Mouse (Mus musculus): ENCODE results near the gene Zfhx3.

Gene Zfhx3

DNA sequence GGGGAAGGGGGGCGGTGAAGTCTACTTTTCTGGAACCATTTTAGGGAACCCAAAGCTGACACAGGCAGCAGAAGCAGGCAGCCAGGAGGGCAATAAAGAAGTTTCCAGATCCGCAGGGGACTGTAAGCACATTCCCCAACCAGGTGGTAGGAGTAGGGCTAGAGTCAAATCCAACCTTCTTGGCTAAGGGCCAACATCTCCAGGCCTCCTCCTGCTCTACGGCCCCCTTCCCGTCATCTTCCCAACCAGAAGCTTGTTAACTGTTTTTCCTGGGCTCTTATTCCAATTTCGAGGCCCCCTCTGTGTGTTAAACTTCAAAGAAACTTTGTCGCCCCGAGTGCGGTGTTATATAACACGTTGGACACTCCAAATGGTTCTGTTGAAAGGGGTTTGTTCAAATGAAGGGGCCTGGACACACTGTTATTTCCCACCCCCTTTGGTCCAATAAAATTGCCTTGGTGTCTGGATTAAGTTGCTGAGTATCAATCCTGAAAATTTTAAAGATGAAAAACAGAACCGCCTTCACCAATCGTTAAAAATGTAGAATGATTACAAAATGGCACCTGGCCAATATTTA is 729.6 kb downstream of the Zfhx3 start:
- CTCF ChIA-PET: no interaction called here

DNA sequence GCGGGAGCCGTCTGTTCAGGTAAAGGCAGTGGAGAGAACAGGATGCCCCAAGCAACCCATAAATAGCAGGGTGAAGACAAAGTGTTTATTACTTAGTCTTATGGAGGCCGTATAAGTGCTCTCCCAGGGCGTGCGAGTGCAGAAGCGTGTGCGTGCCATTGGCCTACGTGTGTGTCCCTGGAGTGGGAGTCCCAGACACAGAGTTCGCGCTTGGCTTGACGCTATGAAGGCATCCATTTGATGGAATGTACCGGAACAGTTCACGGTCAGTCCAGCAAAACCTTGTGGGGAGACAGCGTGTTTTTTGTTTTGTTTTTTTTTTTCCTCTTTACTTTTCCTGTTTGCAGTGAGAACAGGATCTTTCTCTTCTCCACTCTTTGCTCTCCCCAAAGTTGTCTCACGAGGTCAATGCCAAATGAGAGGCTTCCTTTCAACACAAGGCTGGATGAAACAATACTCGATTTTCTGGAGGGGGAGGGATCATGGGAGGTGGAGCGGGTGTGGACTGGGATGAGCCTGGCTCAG is 732.6 kb downstream of the Zfhx3 start:
- CTCF ChIA-PET: interaction anchor here (0.5 kb wide), 1 partner anchor 16 kb away, joined by 7 read pairs; no protein-coding TSS in a partner anchor

DNA sequence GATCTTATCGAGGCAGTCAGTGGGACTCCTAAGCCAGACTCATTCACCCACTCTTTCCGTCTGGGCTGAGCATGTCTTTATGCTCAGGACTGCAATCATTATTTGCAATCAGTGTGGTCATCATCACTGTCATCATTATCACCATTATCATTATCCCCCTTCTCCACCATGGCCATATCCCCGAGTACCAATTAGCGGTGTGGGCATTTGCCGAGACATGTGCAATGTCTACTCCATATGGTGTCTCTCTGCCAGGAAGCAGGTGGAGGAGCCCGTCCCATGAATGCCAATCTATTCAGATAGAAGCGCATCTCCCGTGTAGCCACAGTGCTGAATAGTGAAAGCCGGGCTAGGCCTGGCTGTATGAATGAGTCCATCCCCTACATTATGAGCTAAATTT is 747.2 kb downstream of the Zfhx3 start:
- CTCF ChIA-PET: no interaction called here

DNA sequence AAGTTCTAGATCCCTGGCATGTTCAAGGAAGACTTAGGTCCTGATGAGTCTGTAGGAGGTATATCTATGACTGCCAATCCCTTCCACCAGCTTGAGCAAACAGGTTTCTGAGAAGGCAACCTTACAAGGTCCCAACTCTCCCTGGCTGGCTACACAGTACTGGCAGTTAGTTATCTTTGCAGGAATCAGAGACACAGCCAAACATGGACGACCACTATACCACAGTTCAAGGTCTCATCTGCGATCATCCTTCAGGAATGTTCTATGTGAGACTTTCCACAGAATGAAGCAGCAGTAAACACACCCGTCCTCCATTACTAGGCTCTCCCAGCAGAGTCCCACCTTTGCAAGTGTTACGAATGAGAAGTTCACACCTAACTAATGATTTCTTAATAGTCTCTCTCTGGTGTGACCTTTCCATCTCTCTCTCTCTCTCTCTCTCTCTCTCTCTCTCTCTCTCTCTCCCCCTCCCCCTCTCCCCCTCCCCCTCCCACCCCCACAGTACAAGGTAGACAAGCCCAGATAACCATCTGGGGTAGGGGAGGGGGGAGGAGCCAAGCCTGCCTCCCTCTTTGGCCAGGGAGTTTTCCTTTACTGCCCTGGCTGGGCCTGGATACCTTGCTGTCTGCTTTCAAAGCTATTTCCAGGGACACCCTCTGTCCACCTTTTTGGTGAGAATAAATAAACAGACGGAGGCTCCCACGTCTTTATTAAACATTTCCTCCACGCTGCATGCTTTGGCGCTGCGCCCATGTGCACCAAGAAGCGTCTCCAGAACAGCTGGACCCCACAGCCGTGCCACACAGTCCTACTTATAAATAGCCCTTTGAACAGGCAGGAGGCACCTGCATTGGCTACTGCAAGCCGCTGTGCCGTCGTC is 748.4 kb downstream of the Zfhx3 start:
- CTCF ChIA-PET: interaction anchor here (0.5 to 0.7 kb wide), 2 partner anchors 16 to 53 kb away, joined by 4 to 7 read pairs; no protein-coding TSS in a partner anchor

DNA sequence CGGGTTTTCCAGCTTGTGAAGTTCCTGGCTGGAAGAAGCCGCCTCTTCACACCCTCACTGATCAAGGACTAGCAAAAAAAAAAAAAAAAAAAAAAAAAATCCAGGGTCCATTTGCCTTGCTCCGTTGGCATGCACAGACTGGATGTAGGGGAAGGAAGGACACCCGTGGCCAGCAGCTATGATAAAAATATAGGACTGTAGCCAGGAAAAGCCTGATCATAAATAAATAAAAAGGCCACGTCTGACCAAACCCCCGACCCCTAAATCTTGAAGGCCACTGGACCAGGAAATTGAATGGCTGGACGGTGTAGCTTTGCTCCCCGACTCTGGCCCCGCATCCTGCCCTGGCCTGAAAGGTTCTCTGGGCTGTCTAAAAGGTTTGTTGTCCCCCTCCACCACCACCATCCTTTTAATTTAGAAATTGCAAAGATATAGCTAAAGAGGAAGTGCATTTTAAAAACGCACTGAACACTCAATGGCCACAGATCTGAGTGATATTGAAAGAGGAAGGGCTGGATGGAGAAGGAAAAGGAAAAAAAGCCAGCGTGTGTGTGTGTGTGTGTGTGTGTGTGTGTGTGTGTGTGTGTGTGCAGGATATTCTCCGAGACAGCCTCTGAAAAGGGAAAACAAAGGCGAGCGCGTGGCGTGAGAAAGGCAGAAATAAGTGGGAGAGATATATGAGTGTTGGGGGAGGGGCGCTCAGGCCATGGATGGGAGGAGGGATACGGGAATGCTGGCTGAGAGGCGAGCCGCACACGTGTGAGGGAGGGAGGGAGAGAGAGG is 749.2 kb downstream of the Zfhx3 start:
- CTCF ChIA-PET: interaction anchor here (0.5 to 0.7 kb wide), 3 partner anchors 17 to 494 kb away, joined by 3 to 7 read pairs (median 4); no protein-coding TSS in a partner anchor

DNA sequence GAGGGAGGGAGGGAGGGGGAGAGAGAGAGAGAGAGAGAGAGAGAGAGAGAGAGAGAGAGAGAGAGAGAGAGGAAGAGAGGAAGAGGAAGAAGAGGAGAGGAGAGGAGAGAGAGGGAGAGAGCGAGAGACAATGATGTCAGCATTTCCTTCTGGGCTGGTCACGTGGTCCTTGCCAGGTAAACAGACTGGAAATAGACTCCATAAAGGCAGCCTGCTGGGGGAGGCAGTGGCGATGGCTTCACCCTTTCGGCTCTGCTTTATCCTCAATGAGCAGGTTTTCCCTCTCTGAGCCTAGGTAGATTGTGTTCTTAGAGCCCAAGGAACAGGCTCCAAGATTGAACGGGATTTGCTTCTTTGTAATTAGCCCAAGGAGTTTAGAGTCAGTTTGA is 749.8 kb downstream of the Zfhx3 start:
- CTCF ChIA-PET: interaction anchor here (0.6 kb wide), 1 partner anchor 493 kb away, joined by 3 read pairs; no protein-coding TSS in a partner anchor

DNA sequence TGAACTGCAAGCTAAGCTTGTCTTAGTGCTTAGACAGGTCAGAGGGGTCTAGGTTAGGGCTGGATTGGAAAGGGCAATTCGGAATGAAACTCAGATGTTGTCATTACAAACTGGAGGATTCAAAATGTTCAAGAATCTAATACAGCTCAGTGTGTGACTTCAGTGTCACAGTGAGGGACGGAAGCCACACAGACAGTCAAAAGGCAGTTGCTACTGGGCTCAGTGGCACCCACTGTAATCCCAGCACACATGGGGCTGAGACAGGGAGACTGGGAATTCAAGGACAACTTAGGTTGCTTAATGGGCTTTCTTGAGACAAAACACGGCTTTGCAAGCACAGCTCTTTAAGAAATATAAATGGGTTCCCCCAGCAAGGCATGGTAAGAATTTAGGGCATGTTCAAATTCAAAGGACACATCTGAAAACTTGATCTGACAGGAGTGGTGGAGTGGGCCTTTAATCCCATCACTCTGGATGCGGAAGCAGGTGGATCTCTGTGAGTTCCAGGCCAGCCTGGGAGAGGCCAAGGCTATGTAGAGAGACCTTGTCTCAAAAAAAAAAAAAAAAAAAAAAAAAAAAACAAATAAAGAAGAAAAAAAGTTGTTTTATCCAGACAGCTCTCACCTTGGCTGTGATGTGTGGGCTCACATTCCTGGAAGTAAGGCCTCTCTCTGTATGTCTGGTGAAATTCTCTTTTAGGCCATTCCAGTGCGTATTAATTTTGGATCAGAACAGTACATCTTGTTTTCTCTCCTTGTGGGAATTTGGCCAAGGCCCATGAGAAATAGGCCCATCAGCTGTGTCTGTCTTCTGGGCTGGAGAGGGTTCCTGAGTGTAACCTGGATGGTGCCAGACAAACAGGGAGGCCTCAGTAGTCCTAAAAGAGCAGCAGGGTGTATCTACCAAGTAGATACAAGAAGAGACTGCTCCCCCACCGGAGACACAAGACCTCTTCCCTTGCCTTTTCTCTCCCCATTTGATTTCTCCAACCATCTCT is 750.5 kb downstream of the Zfhx3 start:
- CTCF ChIA-PET: no interaction called here

DNA sequence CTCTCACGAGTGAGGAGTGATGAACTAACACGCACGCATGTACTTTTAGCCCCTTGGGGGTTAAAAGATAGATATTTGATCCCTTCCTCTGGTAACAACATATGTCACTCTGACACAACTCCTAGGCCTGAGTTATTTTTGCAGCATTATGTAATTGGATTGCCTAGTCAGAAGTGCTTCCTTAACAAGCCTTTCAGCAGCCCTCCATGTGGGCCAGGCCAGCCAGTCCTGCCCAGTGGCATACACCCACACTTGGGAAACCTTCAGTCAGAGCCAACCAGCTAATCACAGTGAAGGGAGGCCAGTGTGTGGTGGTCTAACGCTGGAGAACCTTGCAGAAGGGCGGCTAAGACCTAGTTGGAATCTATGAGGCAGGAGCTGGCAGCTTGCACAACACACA is 751.4 kb downstream of the Zfhx3 start:
- CTCF ChIA-PET: interaction anchor here (0.5 kb wide), 1 partner anchor 159 kb away, joined by 17 read pairs; no protein-coding TSS in a partner anchor

DNA sequence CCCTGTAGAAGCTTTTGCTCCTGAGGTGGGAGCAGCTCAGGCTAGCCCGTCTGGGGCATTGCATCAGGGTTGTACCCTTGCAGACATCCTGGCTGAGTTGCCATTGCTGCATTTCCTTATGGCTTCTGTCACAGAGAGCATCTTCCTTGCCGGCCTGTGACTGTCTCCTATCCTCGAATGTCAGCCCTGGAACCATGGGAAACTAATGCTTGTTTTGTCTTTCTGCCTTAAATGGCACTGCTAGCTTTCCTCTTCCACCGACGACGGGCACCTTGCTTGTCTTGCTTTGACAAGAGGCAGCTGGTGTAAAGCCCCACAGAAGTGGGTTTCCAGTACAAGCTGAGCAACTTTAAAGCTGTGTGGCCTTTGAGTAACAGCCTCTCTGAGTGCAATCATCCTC is 752.1 kb downstream of the Zfhx3 start:
- CTCF ChIA-PET: interaction anchor here (0.5 kb wide), 1 partner anchor 159 kb away, joined by 17 read pairs; no protein-coding TSS in a partner anchor

DNA sequence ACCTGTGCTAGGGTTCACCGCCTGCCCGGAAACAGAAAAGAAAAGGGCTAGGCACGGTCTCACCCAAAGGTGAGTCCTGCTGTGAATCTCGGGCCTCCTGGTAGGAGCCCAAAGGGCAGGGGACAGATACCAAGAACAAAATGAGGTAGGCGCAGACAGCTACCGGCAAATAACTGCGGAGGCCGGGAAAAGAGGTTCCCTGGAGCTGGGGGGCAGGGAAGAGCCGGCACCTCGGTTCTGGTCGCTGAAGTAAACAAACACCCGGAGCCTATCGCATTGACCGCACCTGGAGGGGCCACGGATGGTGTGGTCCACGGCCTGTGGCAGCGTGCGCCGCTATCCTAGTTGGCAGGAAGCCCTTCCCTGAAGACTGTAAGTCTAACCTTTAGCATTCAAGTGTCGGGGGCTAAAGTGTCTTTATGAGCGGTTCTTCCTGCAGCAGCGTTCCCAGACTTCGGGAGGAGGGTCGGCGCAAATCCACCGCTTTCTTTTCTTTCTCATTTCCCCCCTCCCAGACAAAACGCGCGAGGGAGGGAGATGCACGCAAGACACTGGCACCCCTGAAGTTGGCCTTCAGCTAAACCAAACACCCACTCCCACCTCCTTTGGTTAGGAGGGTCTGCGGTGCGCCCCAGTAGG is 752.9 kb downstream of the Zfhx3 start:
- CTCF ChIA-PET: no interaction called here

DNA sequence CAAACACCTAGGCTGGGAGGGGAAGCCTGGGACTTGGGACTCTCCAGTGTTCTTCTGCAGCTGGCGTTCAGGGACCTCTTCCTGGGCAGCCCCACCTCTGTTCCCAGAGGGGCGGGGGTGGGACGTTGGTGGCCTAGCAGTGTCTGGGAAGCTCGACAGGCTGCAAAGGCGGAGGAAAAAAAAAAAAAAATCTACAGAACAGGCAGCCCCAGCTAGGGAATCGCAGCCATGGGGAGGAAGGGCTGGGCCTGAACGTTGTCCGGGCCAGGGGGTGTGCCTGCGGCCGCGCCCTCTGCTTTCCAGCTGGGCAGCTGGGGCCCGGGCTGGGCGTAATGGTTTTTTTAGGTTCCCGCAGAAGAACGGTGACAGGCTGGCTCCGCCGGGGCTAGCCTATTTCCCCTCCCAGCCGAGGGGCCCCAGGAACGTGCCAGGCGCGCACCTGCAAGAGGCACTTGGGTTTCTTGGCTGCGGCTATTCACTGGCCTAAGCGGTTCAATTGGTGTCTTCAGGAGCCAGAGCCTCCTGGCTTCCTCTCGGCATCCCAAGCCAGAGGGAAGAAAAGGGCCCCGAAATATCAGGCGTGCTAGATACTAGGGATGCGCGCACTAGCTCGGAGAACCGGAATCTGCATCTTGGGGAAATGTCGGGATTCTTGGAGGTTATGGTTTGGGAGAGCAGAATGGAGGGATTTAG is 753.6 kb downstream of the Zfhx3 start:
- CTCF ChIA-PET: interaction anchor here (0.6 kb wide), 2 partner anchors 24 to 833 kb away, joined by 3 read pairs; no protein-coding TSS in a partner anchor

DNA sequence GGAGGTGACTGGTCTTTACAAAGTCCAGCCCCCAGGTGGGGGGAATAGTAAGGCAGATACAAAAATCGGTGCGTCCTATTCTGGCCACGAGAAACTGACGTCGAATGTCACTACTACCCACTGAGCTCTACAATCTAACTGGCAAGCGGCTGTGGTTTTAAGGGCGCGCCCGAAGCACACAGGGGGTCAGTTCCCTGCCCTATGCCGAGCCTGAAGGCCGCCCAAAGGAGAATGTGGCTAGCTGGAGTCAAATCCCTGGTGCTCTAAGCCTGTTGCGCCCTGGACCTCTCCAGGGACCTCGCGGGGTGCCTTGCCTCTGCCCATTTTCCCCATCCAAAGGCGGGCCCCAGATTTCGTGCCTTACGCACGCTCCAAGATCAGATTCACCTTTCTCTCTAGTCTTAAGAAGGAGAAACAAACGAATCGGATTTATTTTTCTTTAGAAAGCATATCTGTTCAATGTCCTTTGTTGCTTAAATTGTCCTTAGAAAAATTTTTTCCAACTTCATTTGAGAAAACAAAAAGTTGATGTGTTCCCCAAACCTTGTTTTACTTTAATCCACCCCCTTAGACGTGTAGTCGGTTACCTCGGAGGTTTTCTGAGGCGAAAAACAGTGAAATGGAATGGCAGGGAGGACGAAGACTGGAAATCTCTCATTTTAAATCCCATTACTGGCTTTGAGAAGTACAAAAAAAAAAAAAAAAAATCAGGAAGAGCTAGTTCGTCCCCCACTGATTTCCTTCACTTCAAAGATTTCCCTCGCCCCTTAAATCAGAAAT is 754.4 kb downstream of the Zfhx3 start:
- CTCF ChIA-PET: interaction anchor here (0.6 kb wide), 1 partner anchor 833 kb away, joined by 3 read pairs; no protein-coding TSS in a partner anchor

DNA sequence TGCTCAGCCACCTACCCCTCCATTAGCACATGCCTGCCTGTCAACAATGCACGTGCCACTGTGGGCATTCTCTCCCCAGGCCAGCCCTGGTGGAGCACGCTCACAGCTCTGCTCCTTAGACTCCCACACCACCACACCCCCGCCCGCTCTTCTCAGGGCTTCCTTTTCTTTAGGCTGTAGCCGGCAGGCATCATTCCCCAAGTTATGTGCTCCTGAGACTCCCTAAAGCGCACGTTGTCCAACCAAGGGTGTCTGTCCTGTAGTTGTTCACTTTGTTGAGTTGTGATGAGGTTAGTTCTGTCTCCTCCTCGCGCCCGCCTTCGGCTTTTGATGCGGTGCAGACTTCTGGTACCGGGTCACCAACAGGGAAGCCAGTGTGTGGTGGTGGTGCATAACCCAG is 755.1 kb downstream of the Zfhx3 start:
- CTCF ChIA-PET: no interaction called here

DNA sequence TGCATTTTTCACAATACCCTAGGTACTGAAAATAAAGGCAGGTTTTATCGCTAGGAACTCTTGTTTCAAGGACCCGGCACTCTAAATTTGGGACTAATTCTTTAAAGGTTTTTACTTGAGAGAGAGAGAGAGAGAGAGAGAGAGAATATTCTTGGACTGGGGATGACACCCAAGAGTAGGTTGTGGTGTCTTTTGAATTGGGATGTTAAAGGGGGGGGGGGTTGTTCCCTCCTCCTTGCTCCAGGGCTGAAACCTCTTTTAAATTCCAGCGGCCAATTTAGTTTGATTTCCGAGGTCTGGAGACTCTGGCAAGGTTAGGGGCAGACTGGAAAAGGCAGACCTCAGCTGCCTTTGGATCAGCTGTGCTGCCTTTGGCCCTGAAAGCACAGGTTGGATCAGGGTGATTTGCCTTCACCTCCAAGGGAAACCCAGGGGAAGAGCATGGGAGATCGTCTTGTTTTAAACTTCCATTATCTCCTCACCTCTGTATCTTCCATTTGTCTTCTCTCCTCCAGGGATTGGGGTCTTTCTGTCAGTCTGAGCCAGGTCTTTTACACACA is 755.7 kb downstream of the Zfhx3 start:
- CTCF ChIA-PET: no interaction called here

DNA sequence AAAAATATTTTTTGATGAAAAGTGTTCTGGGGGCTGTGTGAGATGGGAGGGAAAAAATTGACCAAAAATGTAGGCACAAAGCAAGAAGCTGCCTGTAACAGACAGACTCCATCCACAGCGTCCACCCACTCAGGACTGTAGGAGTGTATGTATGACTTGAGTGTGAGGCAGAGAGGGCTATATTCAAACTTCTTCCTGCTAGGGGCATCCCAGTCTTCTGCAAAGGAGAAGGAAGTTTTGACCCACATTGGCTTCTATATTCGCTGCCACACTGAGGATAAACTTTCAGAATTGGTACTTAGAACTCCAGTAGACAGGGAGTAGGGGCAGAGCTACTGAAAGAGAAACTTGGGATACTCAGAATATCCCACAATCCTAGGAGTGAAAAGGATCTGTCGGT is 756.6 kb downstream of the Zfhx3 start:
- CTCF ChIA-PET: no interaction called here

DNA sequence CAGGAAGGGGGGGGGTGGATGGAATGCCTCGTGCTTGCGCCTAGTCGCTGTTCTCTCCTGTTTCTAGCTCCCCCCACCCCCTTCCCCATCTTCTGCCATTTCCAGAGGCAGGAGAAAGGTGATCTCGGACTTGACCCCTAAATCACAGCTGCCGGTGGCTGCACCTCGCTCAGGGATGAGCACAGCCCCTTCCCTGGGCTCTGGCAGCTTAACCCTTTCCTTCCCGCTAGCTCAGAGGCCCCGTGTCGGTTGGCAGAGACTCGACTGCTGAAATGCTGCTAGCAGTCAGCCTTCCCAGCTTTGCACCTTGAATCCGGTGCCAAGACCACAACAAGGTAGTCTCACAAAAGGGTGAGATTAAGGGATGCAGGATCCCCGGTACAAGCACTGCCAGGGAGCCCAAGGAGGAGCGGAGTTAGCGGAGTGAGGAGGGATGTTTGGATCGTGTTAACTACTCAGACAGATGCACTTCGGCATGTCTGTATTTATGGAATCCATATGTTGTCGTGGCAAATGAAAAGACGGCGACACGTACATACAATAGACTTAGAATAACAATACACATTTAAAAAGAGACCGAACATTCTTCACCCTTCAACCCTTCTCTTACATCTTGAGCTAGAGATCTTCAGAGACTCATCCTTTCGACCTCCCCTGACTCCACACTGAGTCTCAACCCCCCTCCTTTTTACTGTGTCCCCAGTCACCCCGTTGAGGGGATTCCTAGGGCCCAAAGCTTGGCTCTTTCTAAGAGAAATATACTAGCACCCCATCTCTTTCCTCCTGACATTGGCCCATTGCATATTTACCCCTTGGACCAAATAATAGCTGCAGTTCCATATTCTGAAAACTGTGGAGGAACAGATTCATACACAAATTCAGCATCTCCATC is 757.3 kb downstream of the Zfhx3 start:
- CTCF ChIA-PET: no interaction called here
